Mouse (Mus musculus): ENCODE data around the gene Vps9d1. TPM values are rescaled to one million over a fixed set of nuclear protein-coding genes. Genes with fewer than 3 reads are reported as not detected.
"Not testable (repeated sequence)": the region's sequence is repeated elsewhere in the genome, so short reads cannot be mapped to it uniquely, and the experiment has no call there.

The Vps9d1 gene
- 26.8 and 31.7 TPM in 2 replicates for polyA plus RNA-seq (2016; fragmentation: Nextera tagmentation; extraction: Ambion mirVana)

- H3K36me3 ChIP-seq, result peaks cover 71% of the 10 kb centered on the region
Measured at GRCm38 (mm10) chr8:123254099-123254885, at the start of gene Vps9d1, which contains the start of gene Zfp276. Gene Vps9d1, minus strand, starts transcription at chr8:123254348. Gene Zfp276, plus strand, starts transcription at chr8:123254195.

GRCm38 (mm10) chr8:123298301-123298700, 44.2 kb upstream of the Vps9d1 start:
- Histone ChIP-seq H3K4me3 (no peak overlapping the region), H3K4me1 (replicated peaks) (no peaks in the 10 kb centered on the region), H3K27me3 (ENCODE audit: insufficient read depth, poor library complexity, severe bottlenecking) (no peaks in the 10 kb centered on the region), H3K36me3 (peaks cover 85% of the 10 kb centered on the region), H3K27ac (no peak overlapping the region), H3K9me3 (no peaks in the 10 kb centered on the region)
- no peak for DNase-seq (ENCODE audit: low spot score)
- 93% methylated on average over 11 of the region's 11 CpGs for WGBS

More at GRCm38 (mm10) chr8:123254099-123254885, at the start of gene Vps9d1, which contains the start of gene Zfp276:
- peak; percentile 86 for DNase-seq (ENCODE audit: low spot score)
- under 1% methylated on average over 99 of the region's 99 CpGs for WGBS
- H3K27me3 ChIP-seq (ENCODE audit: insufficient read depth, poor library complexity, severe bottlenecking), result no peaks in the 10 kb centered on the region
- H3K9me3 ChIP-seq, result no peaks in the 10 kb centered on the region
- peaks cover 52% of the 10 kb centered on the region for H3K4me1 ChIP-seq (replicated peaks)
- peak within 1 kb of the TSS; percentile 98 for H3K4me3 ChIP-seq
- H3K27ac ChIP-seq, result peak within 1 kb of the TSS; percentile 97

- 88% methylated on average over 2 of the region's 2 CpGs for whole genome bisulfite sequencing
- Histone ChIP-seq H3K27ac (no peak overlapping the region), H3K4me1 (replicated peaks) (no peaks in the 10 kb centered on the region), H3K9me3 (no peaks in the 10 kb centered on the region), H3K4me3 (no peak overlapping the region), H3K36me3 (peaks cover 93% of the 10 kb centered on the region), H3K27me3 (ENCODE audit: insufficient read depth, poor library complexity, severe bottlenecking) (no peaks in the 10 kb centered on the region)
- DNase-seq (ENCODE audit: low spot score), result no peak
Measured at GRCm38 (mm10) chr8:123292785-123293184, 38.6 kb upstream of the Vps9d1 start.

DNA sequence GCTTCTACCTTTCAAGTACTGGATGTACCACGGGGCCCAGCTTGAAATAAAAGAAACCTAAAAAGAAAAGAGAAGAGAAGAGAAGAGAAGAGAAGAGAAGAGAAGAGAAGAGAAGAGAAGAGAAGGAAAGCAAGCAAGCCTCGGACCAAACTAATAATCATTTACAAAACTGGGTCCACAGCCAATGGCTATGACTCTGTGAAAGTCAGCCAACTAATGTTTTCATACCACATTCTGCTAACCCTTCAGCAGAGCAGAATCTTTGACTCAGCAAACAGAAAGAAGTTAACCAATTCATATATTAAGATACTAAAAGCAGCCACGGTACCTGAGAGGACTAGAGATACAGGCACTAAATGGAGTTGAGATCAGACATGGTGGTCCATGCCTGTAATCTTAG, 38.1 kb upstream of the Vps9d1 start:
- no peak overlapping the region for H3K4me3 ChIP-seq
- peaks cover 93% of the 10 kb centered on the region for H3K36me3 ChIP-seq
- no peak for DNase-seq (ENCODE audit: low spot score)
- H3K27me3 ChIP-seq (ENCODE audit: insufficient read depth, poor library complexity, severe bottlenecking), result no peaks in the 10 kb centered on the region
- H3K4me1 ChIP-seq (replicated peaks), result no peaks in the 10 kb centered on the region
- 91% methylated on average over 3 of the region's 3 CpGs for WGBS
- no peaks in the 10 kb centered on the region for H3K9me3 ChIP-seq
- H3K27ac ChIP-seq, result no peak overlapping the region

DNA sequence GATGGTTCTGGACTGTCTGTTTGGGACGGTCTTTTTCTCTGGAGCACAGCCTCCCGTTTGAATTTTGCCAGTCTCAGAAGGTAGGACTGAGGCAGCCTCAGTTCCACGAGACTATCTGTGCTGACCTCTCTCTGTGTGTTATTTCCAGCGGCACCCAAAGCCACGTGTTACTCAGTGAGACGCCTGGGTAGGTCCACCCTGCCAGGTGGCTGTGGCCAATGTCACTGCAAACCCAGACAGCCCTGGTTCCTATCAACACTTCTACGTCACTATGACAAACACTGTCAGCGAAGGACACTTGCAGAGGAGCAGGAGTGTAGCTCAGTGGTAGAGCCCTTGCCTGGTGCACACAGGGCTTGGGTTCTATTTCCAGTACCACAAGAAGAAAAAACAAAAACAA, 37.6 kb upstream of the Vps9d1 start:
- Histone ChIP-seq H3K4me3 (no peak overlapping the region), H3K36me3 (peaks cover 93% of the 10 kb centered on the region), H3K9me3 (no peaks in the 10 kb centered on the region), H3K27ac (no peak overlapping the region), H3K27me3 (ENCODE audit: insufficient read depth, poor library complexity, severe bottlenecking) (no peaks in the 10 kb centered on the region), H3K4me1 (replicated peaks) (no peaks in the 10 kb centered on the region)
- WGBS, result 93% methylated on average over 8 of the region's 8 CpGs
- DNase-seq (ENCODE audit: low spot score), result no peak

GRCm38 (mm10) chr8:123290679-123291078, 36.5 kb upstream of the Vps9d1 start:
- H3K36me3 ChIP-seq, result peaks cover 93% of the 10 kb centered on the region
- 94% methylated on average over 8 of the region's 8 CpGs for WGBS
- no peak for DNase-seq (ENCODE audit: low spot score)

DNA sequence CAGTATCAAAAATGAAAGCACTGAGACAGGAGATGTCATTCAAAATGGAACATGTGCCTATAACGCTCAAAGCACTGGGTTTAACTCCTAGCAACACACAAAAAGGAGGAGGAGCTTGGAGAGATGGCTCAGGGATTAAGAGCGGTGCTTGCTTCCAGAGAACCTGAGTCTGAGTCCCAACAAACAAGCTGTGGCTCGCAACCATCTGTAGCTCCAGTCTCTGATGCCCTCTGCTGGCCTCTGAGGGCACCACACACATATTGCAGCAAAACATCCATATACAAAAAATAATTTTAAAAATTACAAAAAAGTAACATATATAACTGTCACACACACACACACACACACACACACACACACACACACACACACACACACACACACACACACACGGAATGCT, 36.0 kb upstream of the Vps9d1 start:
- peak; percentile 20 for DNase-seq (ENCODE audit: low spot score)
- 74% methylated on average over 4 of the region's 4 CpGs for WGBS
- Histone ChIP-seq H3K36me3 (peaks cover 91% of the 10 kb centered on the region), H3K9me3 (no peaks in the 10 kb centered on the region), H3K27ac (no peak overlapping the region), H3K4me1 (replicated peaks) (no peaks in the 10 kb centered on the region), H3K27me3 (ENCODE audit: insufficient read depth, poor library complexity, severe bottlenecking) (no peaks in the 10 kb centered on the region), H3K4me3 (no peak overlapping the region)

More at GRCm38 (mm10) chr8:123290679-123291078, 36.5 kb upstream of the Vps9d1 start:
- Histone ChIP-seq H3K4me1 (replicated peaks) (no peaks in the 10 kb centered on the region), H3K4me3 (no peak overlapping the region), H3K27me3 (ENCODE audit: insufficient read depth, poor library complexity, severe bottlenecking) (no peaks in the 10 kb centered on the region), H3K27ac (no peak overlapping the region), H3K9me3 (no peaks in the 10 kb centered on the region)

- Histone ChIP-seq H3K27ac (no peak overlapping the region), H3K4me1 (replicated peaks) (no peaks in the 10 kb centered on the region), H3K36me3 (peaks cover 78% of the 10 kb centered on the region), H3K27me3 (ENCODE audit: insufficient read depth, poor library complexity, severe bottlenecking) (no peaks in the 10 kb centered on the region), H3K9me3 (no peaks in the 10 kb centered on the region), H3K4me3 (no peak overlapping the region)
- 94% methylated on average over 17 of the region's 17 CpGs for WGBS
- DNase-seq (ENCODE audit: low spot score), result no peak
Measured at GRCm38 (mm10) chr8:123287362-123287761, 33.2 kb upstream of the Vps9d1 start.

- no peak overlapping the region for H3K4me3 ChIP-seq
- 93% methylated on average over 5 of the region's 5 CpGs for WGBS
- DNase-seq (ENCODE audit: low spot score), result no peak
- peaks cover 78% of the 10 kb centered on the region for H3K36me3 ChIP-seq
- no peaks in the 10 kb centered on the region for H3K27me3 ChIP-seq (ENCODE audit: insufficient read depth, poor library complexity, severe bottlenecking)
- no peaks in the 10 kb centered on the region for H3K9me3 ChIP-seq
- H3K4me1 ChIP-seq (replicated peaks), result no peaks in the 10 kb centered on the region
- H3K27ac ChIP-seq, result no peak overlapping the region
Measured at GRCm38 (mm10) chr8:123284493-123284892, 30.3 kb upstream of the Vps9d1 start.

GRCm38 (mm10) chr8:123283991-123284390, 29.8 kb upstream of the Vps9d1 start:
- Histone ChIP-seq H3K27me3 (ENCODE audit: insufficient read depth, poor library complexity, severe bottlenecking) (no peaks in the 10 kb centered on the region), H3K9me3 (no peaks in the 10 kb centered on the region), H3K4me3 (no peak overlapping the region), H3K36me3 (peaks cover 77% of the 10 kb centered on the region), H3K4me1 (replicated peaks) (no peaks in the 10 kb centered on the region), H3K27ac (no peak overlapping the region)
- no peak for DNase-seq (ENCODE audit: low spot score)
- WGBS, result 90% methylated on average over 7 of the region's 7 CpGs

DNA sequence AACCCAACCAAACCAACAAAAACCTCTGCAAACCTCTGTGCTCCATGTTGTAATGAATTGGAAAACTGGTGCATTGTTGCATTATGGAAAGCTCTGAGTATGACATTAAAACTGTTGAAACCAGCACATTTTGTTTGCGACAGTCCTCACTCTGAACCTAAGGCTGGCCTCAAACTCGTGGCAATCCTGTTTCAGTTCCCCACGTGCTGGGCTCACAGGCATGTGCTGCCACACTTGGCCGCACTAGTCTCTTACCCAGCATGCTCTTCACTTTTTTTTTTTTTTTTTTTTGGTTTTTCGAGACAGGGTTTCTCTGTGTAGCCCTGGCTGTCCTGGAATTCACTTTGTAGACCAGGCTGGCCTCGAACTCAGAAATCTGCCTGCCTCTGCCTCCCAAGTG, 28.8 kb upstream of the Vps9d1 start:
- not testable (repeated sequence) for H3K27ac ChIP-seq; H3K4me1 ChIP-seq (replicated peaks); DNase-seq (ENCODE audit: low spot score); H3K4me3 ChIP-seq; H3K9me3 ChIP-seq; H3K27me3 ChIP-seq (ENCODE audit: insufficient read depth, poor library complexity, severe bottlenecking)
- 85% methylated on average over 6 of the region's 6 CpGs for WGBS
- H3K36me3 ChIP-seq, result peaks cover 77% of the 10 kb centered on the region

GRCm38 (mm10) chr8:123280302-123281094, 26.4 kb upstream of the Vps9d1 start:
- Histone ChIP-seq H3K36me3 (peaks cover 69% of the 10 kb centered on the region), H3K27me3 (ENCODE audit: insufficient read depth, poor library complexity, severe bottlenecking) (no peaks in the 10 kb centered on the region), H3K4me1 (replicated peaks) (no peaks in the 10 kb centered on the region), H3K27ac (no peak overlapping the region), H3K9me3 (no peaks in the 10 kb centered on the region), H3K4me3 (no peak overlapping the region)
- no peak for DNase-seq (ENCODE audit: low spot score)
- 87% methylated on average over 13 of the region's 13 CpGs for WGBS

GRCm38 (mm10) chr8:123279828-123280227, 25.7 kb upstream of the Vps9d1 start:
- H3K27me3 ChIP-seq (ENCODE audit: insufficient read depth, poor library complexity, severe bottlenecking), result no peaks in the 10 kb centered on the region
- H3K4me3 ChIP-seq, result no peak overlapping the region
- 93% methylated on average over 4 of the region's 4 CpGs for WGBS
- no peak overlapping the region for H3K27ac ChIP-seq
- DNase-seq (ENCODE audit: low spot score), result no peak
- H3K36me3 ChIP-seq, result peaks cover 75% of the 10 kb centered on the region
- no peaks in the 10 kb centered on the region for H3K9me3 ChIP-seq
- H3K4me1 ChIP-seq (replicated peaks), result no peaks in the 10 kb centered on the region
